Mouse (Mus musculus): ENCODE results near the gene Tex261.
A peak's percentile ranks its signal among the peaks of the same experiment; 100 is the strongest.
"Not testable (repeated sequence)": the region's sequence is repeated elsewhere in the genome, so short reads cannot be mapped to it uniquely, and the experiment has no call there.

Gene Tex261

GRCm38 (mm10) chr6:83775638-83776293, at the start of gene Tex261:
Tex261 (minus strand) TSS chr6:83775813.
- peak; percentile 89 for DNase-seq (ENCODE audit: low spot score in 2 of 2)

DNA sequence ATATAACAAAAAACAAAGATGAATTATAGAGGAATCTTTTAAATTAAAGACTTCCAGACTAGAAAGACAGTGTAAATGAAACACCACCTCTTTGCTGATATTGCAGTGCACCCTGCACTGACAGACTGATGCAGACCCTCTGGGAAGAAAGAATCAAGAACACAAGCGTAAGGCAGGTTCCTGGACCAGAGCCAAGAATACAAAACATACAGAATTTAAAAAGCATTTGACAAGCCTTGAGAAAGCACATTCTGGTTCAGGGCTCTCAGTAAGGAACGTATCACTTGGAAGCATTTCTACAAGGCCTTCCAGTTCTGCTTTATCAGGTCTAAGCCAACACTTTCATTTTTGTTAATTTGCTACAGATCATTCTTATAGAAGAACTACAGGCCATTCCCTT, 46.2 kb upstream of the Tex261 start:
- DNase-seq (ENCODE audit: low spot score in 2 of 2): no peak

DNA sequence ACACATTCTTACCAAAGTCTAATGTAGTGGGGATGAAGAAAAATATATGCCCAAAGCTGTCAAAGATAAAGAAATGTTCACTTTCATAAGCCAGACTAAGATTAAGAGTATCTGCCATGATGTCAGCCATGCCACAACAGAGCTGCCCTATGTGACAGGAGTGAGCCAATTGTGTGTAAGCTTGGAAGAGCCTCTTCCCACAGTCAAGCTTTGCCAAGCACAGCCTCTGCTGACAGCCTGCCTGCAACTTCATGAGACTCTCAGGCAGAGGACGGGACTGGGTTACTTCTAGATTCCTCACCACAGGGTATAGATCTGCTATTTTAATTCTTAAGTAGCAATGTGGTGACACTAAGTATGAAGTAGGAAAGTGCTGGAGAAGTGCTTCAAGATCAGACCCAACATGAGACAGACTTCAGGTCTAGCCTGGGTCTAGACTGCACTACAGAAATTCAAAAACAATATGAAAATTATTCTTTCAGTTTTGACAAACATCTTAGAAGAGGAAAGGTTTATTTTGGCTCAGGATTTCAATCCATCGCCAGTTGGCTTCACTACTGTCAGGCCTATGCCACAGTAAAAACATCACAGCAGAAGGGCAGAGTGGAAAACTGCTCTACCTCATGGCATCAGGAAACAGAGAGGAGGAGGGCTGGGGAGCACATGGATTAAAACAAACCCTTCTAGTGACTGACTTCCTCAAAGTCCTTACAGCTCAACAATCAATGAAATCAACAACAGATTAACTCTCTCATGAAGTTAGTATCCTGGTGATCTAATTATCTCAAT, 45.3 kb upstream of the Tex261 start:
- DNase-seq (ENCODE audit: low spot score in 2 of 2): no peak

- no peak for DNase-seq (ENCODE audit: low spot score in 2 of 2)
Observed at GRCm38 (mm10) chr6:83818996-83819395, 43.4 kb upstream of the Tex261 start.

DNA sequence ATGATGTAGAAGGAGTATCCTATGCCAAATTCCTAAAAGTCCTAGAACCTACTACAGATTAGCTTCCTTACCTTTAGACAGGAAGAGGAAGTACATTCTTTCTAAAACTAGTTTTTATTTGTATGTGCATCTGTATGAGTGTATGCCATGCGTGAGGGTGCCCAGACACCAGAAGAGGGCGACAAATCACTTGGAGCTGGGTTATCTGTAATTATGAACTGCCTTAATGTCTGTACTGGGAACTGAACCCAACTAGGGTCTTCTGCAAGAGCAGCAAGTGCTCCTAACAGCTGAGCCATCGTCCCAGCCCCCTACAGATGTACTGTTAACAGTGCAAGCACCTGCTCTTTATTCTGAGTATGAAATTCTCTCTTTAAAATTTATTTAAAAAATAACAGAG, 40.2 kb upstream of the Tex261 start:
- DNase-seq (ENCODE audit: low spot score in 2 of 2): no peak

- no peak for DNase-seq (ENCODE audit: low spot score in 2 of 2)
Observed at GRCm38 (mm10) chr6:83802846-83803245, 27.2 kb upstream of the Tex261 start.

DNA sequence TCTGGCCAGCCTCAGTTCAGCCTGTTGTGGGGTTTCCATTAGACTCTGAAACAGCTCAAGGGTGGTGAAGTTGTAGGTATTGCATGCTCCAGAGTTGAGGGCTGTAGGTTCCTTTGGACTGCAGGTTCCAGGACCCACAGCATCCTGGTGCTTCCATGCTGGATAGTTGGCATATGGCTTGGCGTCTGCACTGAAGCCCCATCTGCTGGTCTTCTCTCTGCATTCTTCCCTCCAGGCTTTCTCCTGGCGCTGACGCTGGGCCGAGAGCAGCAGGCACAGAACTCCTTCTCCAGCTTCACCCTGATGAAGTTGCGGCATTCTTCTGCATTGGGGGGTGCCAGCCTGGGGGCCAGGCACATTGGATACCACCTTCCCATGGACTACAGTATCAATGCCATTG, 26.4 kb upstream of the Tex261 start:
- no peak for DNase-seq (ENCODE audit: low spot score in 2 of 2)

DNA sequence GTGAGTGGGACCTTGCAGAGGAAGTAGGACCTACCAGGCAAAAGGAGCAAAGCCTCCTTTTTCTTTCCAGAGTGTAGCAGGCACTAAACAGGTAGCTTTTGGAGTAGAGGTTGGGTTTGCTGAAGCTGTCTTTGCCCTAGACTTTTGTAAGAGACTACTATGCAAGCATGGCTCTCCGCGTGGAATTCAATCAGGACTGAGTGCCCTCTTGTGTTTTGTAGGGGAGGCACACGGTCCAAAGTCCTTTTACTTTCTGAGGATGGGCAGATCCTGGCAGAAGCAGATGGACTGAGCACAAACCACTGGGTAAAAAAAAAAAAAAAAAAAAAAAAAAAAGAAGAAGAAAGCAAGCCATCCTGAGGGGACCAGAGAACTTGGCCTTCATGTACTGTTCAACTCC, 21.1 kb upstream of the Tex261 start:
- no peak for DNase-seq (ENCODE audit: low spot score in 2 of 2)

GRCm38 (mm10) chr6:83795492-83795900, 19.9 kb upstream of the Tex261 start:
- peak; percentile 31 to 36 for DNase-seq (ENCODE audit: low spot score in 2 of 2)

DNA sequence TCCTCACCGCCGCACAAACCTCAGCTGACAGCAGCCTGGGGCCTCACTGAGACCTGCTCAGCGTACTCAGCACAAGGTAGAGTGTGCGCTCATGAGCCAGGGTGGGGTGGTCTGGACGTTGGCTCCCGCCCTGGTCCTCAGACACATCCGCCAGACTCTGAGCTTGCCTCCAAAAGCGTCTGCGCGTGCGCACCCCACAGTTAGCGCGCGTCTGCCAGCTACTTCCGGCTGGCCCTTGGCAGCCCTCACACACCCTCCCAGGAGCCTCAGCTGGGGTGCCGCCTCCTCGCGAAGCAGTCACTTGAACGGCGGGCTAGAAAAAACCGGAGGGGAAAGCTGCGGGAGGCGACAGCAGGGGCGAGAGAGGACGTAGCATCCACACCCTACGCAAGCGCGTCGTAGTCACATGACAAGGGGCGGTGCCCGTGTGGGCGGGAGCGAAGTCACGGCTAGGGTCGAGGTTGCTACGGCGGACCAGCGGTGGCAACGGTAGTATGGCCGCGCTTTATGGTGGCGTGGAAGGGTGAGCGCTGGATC, 19.2 kb upstream of the Tex261 start, which contains the start of gene Nagk:
Gene Nagk, plus strand, starts transcription at position 223 of the 537 bp plus-strand sequence.
- DNase-seq (ENCODE audit: low spot score in 2 of 2): peak; percentile 93 to 95

GRCm38 (mm10) chr6:83791251-83791890, 15.8 kb upstream of the Tex261 start:
- DNase-seq (ENCODE audit: low spot score in 2 of 2): no peak

- not testable (repeated sequence) for DNase-seq (ENCODE audit: low spot score in 2 of 2)
Observed at GRCm38 (mm10) chr6:83790533-83790932, 14.9 kb upstream of the Tex261 start.

DNA sequence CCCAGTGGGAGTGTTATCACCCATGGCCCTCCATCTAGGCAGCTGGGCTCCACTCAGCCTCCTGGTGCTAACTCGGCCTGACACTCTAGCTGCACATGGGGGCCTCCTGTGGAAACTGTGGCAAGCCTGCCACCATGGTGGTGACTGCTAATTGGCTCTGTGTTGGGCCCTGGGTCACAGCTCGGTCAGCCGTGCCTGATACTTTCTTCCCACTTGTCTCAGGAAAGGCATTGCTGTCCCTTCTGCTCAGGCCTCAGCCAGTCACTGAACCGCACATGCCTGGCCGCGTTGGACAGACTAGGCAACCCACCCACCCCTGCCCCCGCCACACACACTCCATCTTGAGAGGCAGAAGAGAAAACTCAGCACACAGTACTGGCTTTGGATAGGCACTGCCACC, 12.9 kb upstream of the Tex261 start:
- no peak for DNase-seq (ENCODE audit: low spot score in 2 of 2)

DNA sequence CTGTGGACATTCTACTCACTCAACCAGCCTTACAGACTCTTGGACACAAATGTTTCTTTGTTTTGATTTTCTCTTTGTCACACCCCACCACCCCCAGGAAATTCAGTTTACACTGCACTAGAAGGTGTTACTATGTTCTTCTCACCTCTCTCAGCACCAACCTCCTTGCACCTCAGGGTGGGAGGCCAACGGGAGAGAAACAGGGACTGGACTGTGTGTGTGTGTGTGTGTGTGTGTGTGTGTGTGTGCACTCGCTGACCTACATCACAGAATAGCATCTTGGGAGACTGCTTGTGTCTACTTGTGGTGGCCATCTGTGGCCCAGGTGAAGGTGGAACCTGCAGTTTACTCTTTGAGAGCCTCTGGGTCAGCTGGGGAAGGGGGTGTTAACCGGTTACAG, 10.8 kb upstream of the Tex261 start:
- no peak for DNase-seq (ENCODE audit: low spot score in 2 of 2)

DNA sequence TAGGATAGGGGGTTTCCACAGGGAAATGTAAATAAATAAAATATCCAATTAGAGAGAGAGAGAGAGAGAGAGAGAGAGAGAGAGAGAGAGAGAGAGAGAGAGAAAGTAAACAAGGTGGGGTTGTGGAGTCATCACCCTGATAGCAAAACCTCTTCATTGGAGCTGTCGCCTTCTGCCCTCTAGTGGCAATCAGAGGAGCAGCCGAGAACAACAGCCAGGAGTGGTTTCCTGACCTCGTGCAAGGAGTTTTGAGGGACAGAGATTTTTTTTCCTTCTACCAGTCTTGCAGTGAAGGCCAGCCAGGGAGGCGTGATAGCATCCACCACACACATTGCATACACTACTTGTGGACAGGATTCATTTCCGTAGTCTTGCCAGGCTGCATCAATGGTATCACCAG, 3.4 kb upstream of the Tex261 start:
- DNase-seq (ENCODE audit: low spot score in 2 of 2): peak; percentile 45 to 53

GRCm38 (mm10) chr6:83778306-83778705, 2.7 kb upstream of the Tex261 start:
- no peak for DNase-seq (ENCODE audit: low spot score in 2 of 2)

GRCm38 (mm10) chr6:83774781-83775563, 641 bp downstream of the Tex261 start:
- DNase-seq (ENCODE audit: low spot score in 2 of 2): peak in 1 of 2 experiments; percentile 24

GRCm38 (mm10) chr6:83774126-83774525, 1.5 kb downstream of the Tex261 start:
- DNase-seq (ENCODE audit: low spot score in 2 of 2): no peak

- DNase-seq (ENCODE audit: low spot score in 2 of 2): peak in 1 of 2 experiments; percentile 29
Observed at GRCm38 (mm10) chr6:83768485-83768884, 7.1 kb downstream of the Tex261 start.

GRCm38 (mm10) chr6:83766982-83767381, 8.6 kb downstream of the Tex261 start:
- DNase-seq (ENCODE audit: low spot score in 2 of 2): peak; percentile 24 to 33

GRCm38 (mm10) chr6:83762880-83763431, 12.7 kb downstream of the Tex261 start:
- DNase-seq (ENCODE audit: low spot score in 2 of 2): no peak
